Mouse (Mus musculus): ENCODE results near the gene Hnrnpa3. TPM values are rescaled to one million over a fixed set of nuclear protein-coding genes. Genes with fewer than 3 reads are reported as not detected.

Gene Hnrnpa3
- polyA plus RNA-seq, 1 experiment from 2014 or later = 260 TPM

DNA sequence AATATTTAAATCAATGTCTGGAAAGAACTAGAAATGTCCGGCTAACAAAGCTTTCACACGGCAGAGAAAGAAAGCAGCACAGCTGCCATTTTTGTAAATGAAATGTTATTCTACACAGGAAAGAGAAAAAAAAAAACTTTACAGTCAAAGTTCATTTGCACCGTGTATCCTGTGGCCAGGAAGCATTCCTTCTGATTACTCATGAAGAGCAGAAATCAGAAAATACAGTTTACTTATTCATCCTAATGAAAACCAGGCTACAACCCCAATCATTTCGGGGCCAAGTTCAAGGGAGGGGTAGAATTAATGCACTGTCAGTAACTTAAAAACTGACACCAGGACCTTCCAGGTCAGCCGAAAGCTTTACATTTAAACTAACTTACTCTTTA is 43.5 kb downstream of the Hnrnpa3 start:
- 9% methylated on average over 5 of the region's 5 CpGs for WGBS
- H3K9me3 ChIP-seq (replicated peaks; ENCODE audit: control insufficient read depth, low read length) = no peaks in the 10 kb centered on the region
- peak overlapping the region; percentile 99 for H3K9ac ChIP-seq (ENCODE audit: low read length)
- peak overlapping the region; percentile 86 for H3K4me2 ChIP-seq (ENCODE audit: low read depth, low read length)
- H3K27me3 ChIP-seq (ENCODE audit: control insufficient read depth, insufficient read depth, low read length) = no peaks in the 10 kb centered on the region
- H3K4me1 ChIP-seq (ENCODE audit: control insufficient read depth, insufficient read depth, low read length) = peaks cover 44% of the 10 kb centered on the region
- H3K36me3 ChIP-seq (ENCODE audit: control insufficient read depth, insufficient read depth, low read length) = no peaks in the 10 kb centered on the region
- H3K4me3 ChIP-seq (replicated peaks; ENCODE audit: low read length) = peak overlapping the region; percentile 95
- H3K27ac ChIP-seq (ENCODE audit: low read length) = peak overlapping the region; percentile 99
- ATAC-seq (ENCODE audit: insufficient read depth, low FRiP score) = no peak

DNA sequence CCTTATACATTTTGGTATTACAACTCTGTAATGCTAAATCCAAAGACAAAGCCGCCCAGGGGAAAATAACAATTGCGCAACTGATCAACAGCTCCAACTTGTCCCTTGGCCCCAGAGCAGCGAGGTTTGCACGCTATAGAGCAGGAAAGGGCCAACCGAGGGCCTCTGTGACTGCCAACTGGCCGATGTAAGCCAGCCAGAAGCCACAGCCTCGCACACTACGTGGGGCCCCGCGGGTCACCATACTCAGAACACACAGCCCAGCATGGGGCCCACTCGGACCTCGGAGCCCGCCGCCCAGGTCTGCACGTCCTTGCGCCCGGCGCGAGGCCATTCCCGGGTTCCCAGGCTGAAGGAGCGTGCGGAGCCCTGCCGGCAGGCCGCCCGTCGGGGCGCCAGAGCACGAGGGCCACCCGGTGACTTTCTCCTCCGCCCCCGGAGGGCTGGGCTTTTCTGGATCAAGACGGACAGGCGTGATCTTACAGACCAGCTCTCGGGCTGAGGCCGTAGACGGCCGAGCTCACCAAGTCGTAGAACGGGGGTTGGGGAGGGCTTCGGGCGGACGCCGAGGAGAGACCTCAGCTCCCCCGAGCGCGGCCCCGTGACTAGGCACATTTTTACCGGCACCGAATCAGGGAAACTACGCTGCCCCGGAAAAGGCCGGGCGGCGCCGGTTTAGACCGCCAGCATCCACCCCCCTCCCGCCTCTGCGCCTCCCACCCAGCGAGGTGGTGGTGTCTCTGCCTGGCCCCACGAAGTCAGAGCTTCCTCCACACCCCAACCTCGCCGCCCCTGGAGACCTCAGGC is 44.5 kb downstream of the Hnrnpa3 start:
- Histone ChIP-seq H3K9ac (ENCODE audit: low read length) (peak overlapping the region; percentile 99), H3K36me3 (ENCODE audit: control insufficient read depth, insufficient read depth, low read length) (no peaks in the 10 kb centered on the region), H3K4me3 (replicated peaks; ENCODE audit: low read length) (peak overlapping the region; percentile 95), H3K9me3 (replicated peaks; ENCODE audit: control insufficient read depth, low read length) (no peaks in the 10 kb centered on the region), H3K27me3 (ENCODE audit: control insufficient read depth, insufficient read depth, low read length) (no peaks in the 10 kb centered on the region), H3K4me1 (ENCODE audit: control insufficient read depth, insufficient read depth, low read length) (peaks cover 37% of the 10 kb centered on the region), H3K27ac (ENCODE audit: low read length) (peak overlapping the region; percentile 99), H3K4me2 (ENCODE audit: low read depth, low read length) (peak overlapping the region; percentile 86)
- peak; percentile 51 for ATAC-seq (ENCODE audit: insufficient read depth, low FRiP score)
- WGBS = under 1% methylated on average over 62 of the region's 62 CpGs

DNA sequence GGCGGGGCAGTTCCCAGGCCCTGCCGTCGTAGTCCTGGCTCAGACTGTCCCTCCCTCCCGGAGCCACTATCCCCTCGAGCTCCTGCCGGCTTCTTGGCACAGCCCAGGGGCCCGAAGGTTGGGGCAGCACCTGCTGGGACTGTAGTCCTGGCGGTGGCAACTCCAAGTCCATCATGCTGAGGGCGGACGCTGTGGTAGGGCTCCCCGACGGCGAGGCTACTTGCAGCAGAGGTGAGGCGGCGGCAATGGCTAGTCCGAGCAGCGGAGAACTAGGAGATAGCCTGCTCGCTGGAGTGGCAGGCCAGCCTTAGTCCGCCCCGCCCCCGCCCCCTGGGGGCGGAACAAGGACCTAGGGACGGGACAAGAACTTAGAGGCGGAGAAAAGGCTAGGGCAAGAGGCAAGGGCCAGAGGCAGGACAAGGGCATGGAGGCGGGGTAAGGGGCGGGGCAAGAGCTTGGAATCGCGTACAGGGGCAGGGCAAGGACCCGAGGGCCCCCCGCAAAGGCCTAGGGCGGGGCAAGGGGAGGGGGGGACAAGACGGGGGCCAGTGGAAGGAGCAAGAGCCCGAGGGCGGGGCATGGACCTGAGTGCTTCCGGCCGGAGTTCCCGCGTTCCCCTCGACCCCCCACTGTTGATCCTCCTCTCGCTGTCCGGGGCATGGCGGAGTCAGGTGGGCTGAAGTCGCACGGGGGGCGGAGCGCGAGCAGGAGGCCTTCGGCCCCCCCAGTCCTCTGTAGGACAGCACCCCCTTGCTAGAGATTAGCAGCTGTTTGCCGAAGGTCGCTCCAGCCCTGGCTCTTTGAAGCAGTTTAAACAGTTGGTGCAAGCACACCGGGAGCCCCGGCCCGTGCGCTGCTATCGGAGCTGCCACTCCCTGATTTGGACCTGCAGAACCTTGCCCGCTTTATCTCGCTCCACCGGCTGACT is 45.4 kb downstream of the Hnrnpa3 start, which contains the start of gene Nfe2l2:
Gene Nfe2l2, minus strand, starts transcription at position 408 of the 928 bp plus-strand sequence.
- ATAC-seq (ENCODE audit: insufficient read depth, low FRiP score) = peak; percentile 93
- peak within 1 kb of the TSS; percentile 99 for H3K9ac ChIP-seq (ENCODE audit: low read length)
- H3K27me3 ChIP-seq (ENCODE audit: control insufficient read depth, insufficient read depth, low read length) = no peaks in the 10 kb centered on the region
- peak within 1 kb of the TSS; percentile 95 for H3K4me3 ChIP-seq (replicated peaks; ENCODE audit: low read length)
- H3K4me2 ChIP-seq (ENCODE audit: low read depth, low read length) = peak within 1 kb of the TSS; percentile 86
- H3K36me3 ChIP-seq (ENCODE audit: control insufficient read depth, insufficient read depth, low read length) = no peaks in the 10 kb centered on the region
- H3K27ac ChIP-seq (ENCODE audit: low read length) = peak within 1 kb of the TSS; percentile 99
- H3K4me1 ChIP-seq (ENCODE audit: control insufficient read depth, insufficient read depth, low read length) = peaks cover 34% of the 10 kb centered on the region
- under 1% methylated on average over 57 of the region's 58 CpGs for WGBS
- H3K9me3 ChIP-seq (replicated peaks; ENCODE audit: control insufficient read depth, low read length) = peaks cover 4% of the 10 kb centered on the region; the same call in 1 of the 2 replicates

GRCm38 (mm10) chr2:75705162-75705752 is 46.2 kb downstream of the Hnrnpa3 start:
- H3K4me1 ChIP-seq (ENCODE audit: control insufficient read depth, insufficient read depth, low read length) = peaks cover 34% of the 10 kb centered on the region
- peak overlapping the region; percentile 95 for H3K4me3 ChIP-seq (replicated peaks; ENCODE audit: low read length)
- H3K4me2 ChIP-seq (ENCODE audit: low read depth, low read length) = peak overlapping the region; percentile 86
- no peaks in the 10 kb centered on the region for H3K36me3 ChIP-seq (ENCODE audit: control insufficient read depth, insufficient read depth, low read length)
- no peaks in the 10 kb centered on the region for H3K27me3 ChIP-seq (ENCODE audit: control insufficient read depth, insufficient read depth, low read length)
- peak; percentile 13; the same call in 1 of the 2 replicates for ATAC-seq (ENCODE audit: insufficient read depth, low FRiP score)
- WGBS = 12% methylated on average over 19 of the region's 19 CpGs
- peak overlapping the region; percentile 99 for H3K27ac ChIP-seq (ENCODE audit: low read length)
- H3K9me3 ChIP-seq (replicated peaks; ENCODE audit: control insufficient read depth, low read length) = peaks cover 5% of the 10 kb centered on the region; the same call in 1 of the 2 replicates
- H3K9ac ChIP-seq (ENCODE audit: low read length) = peak overlapping the region; percentile 99

DNA sequence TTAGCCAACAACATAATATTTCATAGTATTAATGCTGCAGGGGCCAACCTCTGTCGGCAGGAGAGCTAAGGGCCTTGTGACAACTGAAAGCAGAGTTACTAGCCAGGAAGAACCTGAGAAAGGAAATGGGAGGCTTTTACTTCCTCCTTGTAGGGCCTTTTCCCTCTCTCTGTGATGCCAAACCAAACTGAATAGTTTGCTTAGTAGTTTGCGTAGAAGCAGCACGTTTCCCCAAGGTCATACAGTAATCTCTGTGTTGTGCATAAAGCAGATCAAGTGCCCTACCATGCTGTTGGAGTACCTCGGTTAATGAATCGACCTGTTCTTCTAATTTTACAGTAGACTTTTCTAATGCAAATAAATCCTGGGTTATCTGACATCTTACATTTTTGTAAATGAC is 47.4 kb downstream of the Hnrnpa3 start:
- ATAC-seq (ENCODE audit: insufficient read depth, low FRiP score) = no peak
- Histone ChIP-seq H3K27me3 (ENCODE audit: control insufficient read depth, insufficient read depth, low read length) (no peaks in the 10 kb centered on the region), H3K36me3 (ENCODE audit: control insufficient read depth, insufficient read depth, low read length) (no peaks in the 10 kb centered on the region), H3K4me1 (ENCODE audit: control insufficient read depth, insufficient read depth, low read length) (peaks cover 25% of the 10 kb centered on the region), H3K4me3 (replicated peaks; ENCODE audit: low read length) (no peak overlapping the region), H3K9me3 (replicated peaks; ENCODE audit: control insufficient read depth, low read length) (peaks cover 5% of the 10 kb centered on the region; the same call in 1 of the 2 replicates), H3K4me2 (ENCODE audit: low read depth, low read length) (no peak overlapping the region), H3K27ac (ENCODE audit: low read length) (peak overlapping the region; percentile 48), H3K9ac (ENCODE audit: low read length) (no peak overlapping the region)
- 54% methylated on average over 5 of the region's 5 CpGs for WGBS

DNA sequence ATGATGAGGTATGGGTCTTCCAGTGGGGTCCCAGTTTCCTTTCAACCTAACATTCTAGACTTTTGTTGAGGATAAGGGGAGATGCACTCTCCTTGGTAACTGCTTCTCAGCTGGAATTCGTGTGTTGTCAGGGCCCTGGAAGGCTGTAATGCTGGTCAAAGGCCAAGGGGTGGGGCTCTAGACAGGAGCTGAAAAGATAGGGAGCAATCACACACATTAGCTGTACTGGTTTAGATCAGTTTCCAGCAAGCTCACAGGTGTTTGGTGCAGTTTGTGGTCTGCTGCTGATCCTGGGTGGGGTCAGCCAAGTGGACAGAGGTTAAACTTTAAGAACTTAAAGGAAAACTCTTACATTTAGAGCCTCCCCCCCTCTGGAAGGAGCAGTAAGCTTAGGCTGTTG is 48.4 kb downstream of the Hnrnpa3 start:
- H3K4me1 ChIP-seq (ENCODE audit: control insufficient read depth, insufficient read depth, low read length) = peaks cover 19% of the 10 kb centered on the region
- H3K4me3 ChIP-seq (replicated peaks; ENCODE audit: low read length) = no peak overlapping the region
- H3K27ac ChIP-seq (ENCODE audit: low read length) = peak overlapping the region; percentile 48
- H3K4me2 ChIP-seq (ENCODE audit: low read depth, low read length) = no peak overlapping the region
- 22% methylated on average over 1 of the region's 1 CpGs for WGBS
- no peaks in the 10 kb centered on the region for H3K36me3 ChIP-seq (ENCODE audit: control insufficient read depth, insufficient read depth, low read length)
- ATAC-seq (ENCODE audit: insufficient read depth, low FRiP score) = no peak
- no peaks in the 10 kb centered on the region for H3K27me3 ChIP-seq (ENCODE audit: control insufficient read depth, insufficient read depth, low read length)
- no peak overlapping the region for H3K9ac ChIP-seq (ENCODE audit: low read length)
- H3K9me3 ChIP-seq (replicated peaks; ENCODE audit: control insufficient read depth, low read length) = peaks cover 5% of the 10 kb centered on the region; the same call in 1 of the 2 replicates

DNA sequence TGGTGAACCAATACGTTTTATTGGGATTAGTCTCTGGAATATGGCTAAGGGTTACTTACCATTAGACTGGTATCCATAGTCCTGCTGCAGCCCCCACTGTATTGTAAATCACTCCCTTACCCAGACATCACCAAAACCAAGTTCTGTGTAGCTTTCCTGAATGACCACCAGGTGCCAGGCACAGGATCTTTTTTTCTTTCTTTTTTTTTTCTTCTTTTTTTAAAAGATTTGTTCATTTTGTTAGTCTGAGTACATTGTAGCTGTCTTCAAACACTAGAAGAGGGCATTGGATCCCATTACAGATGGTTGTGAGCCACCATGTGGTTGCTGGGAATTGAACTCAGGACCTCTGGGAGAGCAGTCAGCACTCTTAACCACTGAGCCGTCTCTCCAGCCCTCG is 54.0 kb downstream of the Hnrnpa3 start:
- H3K27ac ChIP-seq (ENCODE audit: low read length) = no peak overlapping the region
- H3K36me3 ChIP-seq (ENCODE audit: control insufficient read depth, insufficient read depth, low read length) = no peaks in the 10 kb centered on the region
- H3K4me1 ChIP-seq (ENCODE audit: control insufficient read depth, insufficient read depth, low read length) = peaks cover 11% of the 10 kb centered on the region
- peaks cover 5% of the 10 kb centered on the region; the same call in 1 of the 2 replicates for H3K9me3 ChIP-seq (replicated peaks; ENCODE audit: control insufficient read depth, low read length)
- H3K4me2 ChIP-seq (ENCODE audit: low read depth, low read length) = no peak overlapping the region
- no peak overlapping the region for H3K9ac ChIP-seq (ENCODE audit: low read length)
- H3K27me3 ChIP-seq (ENCODE audit: control insufficient read depth, insufficient read depth, low read length) = no peaks in the 10 kb centered on the region
- no peak for ATAC-seq (ENCODE audit: insufficient read depth, low FRiP score)
- 92% methylated on average over 3 of the region's 3 CpGs for WGBS
- no peak overlapping the region for H3K4me3 ChIP-seq (replicated peaks; ENCODE audit: low read length)

DNA sequence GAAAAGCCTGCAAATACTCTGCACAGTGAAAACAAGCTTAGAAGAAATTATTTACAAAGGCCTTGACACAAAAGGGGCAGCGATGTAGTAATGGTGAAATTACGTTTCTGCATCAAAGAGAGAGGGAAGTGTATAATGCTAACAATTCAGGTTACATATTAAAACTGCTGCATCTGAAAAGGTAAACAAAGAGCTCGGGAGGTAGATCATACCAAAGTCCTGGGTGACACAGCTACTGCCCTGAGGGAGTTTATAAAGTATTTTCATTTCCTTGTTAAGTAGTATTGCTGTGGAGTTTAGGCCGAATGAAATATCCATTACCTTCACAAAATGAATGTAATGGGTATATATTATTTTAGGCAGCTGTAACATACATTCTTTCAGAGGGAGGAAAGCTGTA is 55.7 kb downstream of the Hnrnpa3 start:
- Histone ChIP-seq H3K36me3 (ENCODE audit: control insufficient read depth, insufficient read depth, low read length) (no peaks in the 10 kb centered on the region), H3K9ac (ENCODE audit: low read length) (no peak overlapping the region), H3K9me3 (replicated peaks; ENCODE audit: control insufficient read depth, low read length) (no peaks in the 10 kb centered on the region), H3K4me3 (replicated peaks; ENCODE audit: low read length) (no peak overlapping the region), H3K27me3 (ENCODE audit: control insufficient read depth, insufficient read depth, low read length) (no peaks in the 10 kb centered on the region), H3K27ac (ENCODE audit: low read length) (peak overlapping the region; percentile 66), H3K4me2 (ENCODE audit: low read depth, low read length) (no peak overlapping the region), H3K4me1 (ENCODE audit: control insufficient read depth, insufficient read depth, low read length) (peaks cover 7% of the 10 kb centered on the region)
- ATAC-seq (ENCODE audit: insufficient read depth, low FRiP score) = no peak
- 38% methylated on average over 4 of the region's 4 CpGs for WGBS

All from stomach, embryonic 16.5 days (tissue).